Mouse (Mus musculus) liver, embryonic 14.5 days (tissue): ENCODE results near the gene Tnfrsf22.

Experiments used
- CTCF ChIP-seq: IDR thresholded peaks from 2 replicates; pipeline ENCODE4 v1.5.1; 2016; ENCODE audit warnings: antibody characterized with exemption, low read depth, control low read depth
- EP300 ChIP-seq: IDR thresholded peaks from 2 replicates; pipeline ENCODE4 v1.6.1; 2016; ENCODE audit warnings: antibody characterized with exemption, low read depth

- TF ChIP-seq CTCF (no peak), EP300 (no peak)
Observed at GRCm38 (mm10) chr7:143660797-143661196, 11.3 kb upstream of the Tnfrsf22 start.
